Mouse (Mus musculus) liver, embryonic 12.5 days (tissue): ENCODE measurements around the gene 2310061N02Rik. TPM values are rescaled to one million over a fixed set of nuclear protein-coding genes. Genes with fewer than 3 reads are reported as not detected.
"Not testable (repeated sequence)": the region's sequence is repeated elsewhere in the genome, so short reads cannot be mapped to it uniquely, and the experiment has no call there.

Experiments
- ATAC-seq: fragments of 200-750 bp; cut with Nextera tagmentation; 2 replicates; pipeline ENCODE4 v1.8.0; 2017; ENCODE audit warnings: moderate number of reproducible peaks, mild to moderate bottlenecking, moderate library complexity
- H3K27ac ChIP-seq: fragments of 300-500 bp; sonication (generic); 2 replicates; pipeline ENCODE4 v1.5.1; 2016; ENCODE audit warnings: mild to moderate bottlenecking
- H3K27me3 ChIP-seq: fragments of 300-500 bp; sonication (generic); replicated peaks from 2 replicates; pipeline ENCODE4 v1.6.1; 2016; ENCODE audit warnings: mild to moderate bottlenecking, moderate library complexity
- H3K36me3 ChIP-seq: fragments of 300-500 bp; sonication (generic); 2 replicates; pipeline ENCODE4 v1.6.1; 2016; ENCODE audit warnings: mild to moderate bottlenecking, moderate library complexity
- H3K4me1 ChIP-seq: fragments of 300-500 bp; sonication (generic); 2 replicates; pipeline ENCODE4 v1.6.1; 2016
- H3K4me2 ChIP-seq: fragments of 300-500 bp; sonication (generic); 2 replicates; pipeline ENCODE4 v1.6.1; 2016; ENCODE audit warnings: mild to moderate bottlenecking, moderate library complexity
- H3K4me3 ChIP-seq: fragments of 300-500 bp; sonication (generic); 2 replicates; pipeline ENCODE4 v1.5.1; 2016; ENCODE audit warnings: mild to moderate bottlenecking, moderate library complexity
- H3K9ac ChIP-seq: fragments of 300-500 bp; sonication (generic); 2 replicates; pipeline ENCODE4 v1.6.1; 2016; ENCODE audit warnings: mild to moderate bottlenecking, moderate library complexity
- H3K9me3 ChIP-seq: fragments of 300-500 bp; sonication (generic); replicated peaks from 2 replicates; pipeline ENCODE4 v1.6.1; 2016; ENCODE audit warnings: mild to moderate bottlenecking, moderate library complexity
- WGBS: fragments of 180-500 bp; shearing (Covaris S2); methylation state at CpG from one replicate; pipeline ENCODE4 v1.1.7; 2016; ENCODE audit not compliant: insufficient replicate concordance; 5-methylcytosine and 5-hydroxymethylcytosine counted together
- polyA plus RNA-seq: library from polyadenylated mRNA; unstranded; fragments of >200 nt; fragmentation: Nextera tagmentation; extraction: Ambion mirVana; gene quantifications from 2 replicates; pipeline ENCODE4 v1.2.1, GENCODE M21; 2016

2310061N02Rik gene
- polyA plus RNA-seq, result not detected in 2 replicates

- no peak within 1 kb of the TSS for H3K9ac ChIP-seq
- H3K4me1 ChIP-seq, result no peaks in the 10 kb centered on the region
- no peak within 1 kb of the TSS for H3K4me3 ChIP-seq
- no peak within 1 kb of the TSS for H3K4me2 ChIP-seq
- no peaks in the 10 kb centered on the region for H3K36me3 ChIP-seq
- H3K27me3 ChIP-seq, result no peaks in the 10 kb centered on the region
- WGBS, result 67% methylated on average over 10 of the region's 10 CpGs
- H3K27ac ChIP-seq, result no peak within 1 kb of the TSS
- no peak for ATAC-seq
- H3K9me3 ChIP-seq, result no peaks in the 10 kb centered on the region
Measured at GRCm38 (mm10) chr16:88707496-88708012, at the start of gene 2310061N02Rik. 2310061N02Rik (minus strand) TSS chr16:88707962.

DNA sequence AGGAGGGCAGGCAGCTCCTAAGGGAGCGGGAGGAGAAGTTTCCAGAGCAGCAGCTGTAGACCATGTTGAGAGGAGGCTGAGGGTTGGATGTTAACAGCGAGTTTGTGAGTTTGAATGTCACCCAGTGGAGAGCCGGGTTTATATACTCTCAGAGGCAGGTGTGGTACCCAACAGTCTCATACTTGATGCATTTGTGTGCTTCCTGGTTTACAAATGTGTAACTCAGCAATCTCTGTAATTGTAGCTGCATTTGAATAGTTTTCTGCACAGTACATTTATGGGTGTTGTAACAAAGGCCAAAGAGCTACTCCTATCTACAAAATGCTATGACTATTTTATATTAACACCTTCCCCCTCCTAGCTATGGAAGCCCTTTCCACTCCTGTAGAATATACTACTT lies 43.8 kb upstream of the 2310061N02Rik start, which contains the start of gene Krtap13:
Gene Krtap13, minus strand, starts transcription at position 101 of the 400 bp plus-strand sequence.
- H3K4me2 ChIP-seq, ATAC-seq, H3K4me1 ChIP-seq, H3K27ac ChIP-seq, H3K27me3 ChIP-seq, H3K4me3 ChIP-seq, H3K9me3 ChIP-seq, H3K9ac ChIP-seq, H3K36me3 ChIP-seq: not testable (repeated sequence)
- 54% methylated on average over 3 of the region's 3 CpGs for WGBS

- no peak overlapping the region for H3K27ac ChIP-seq
- H3K9ac ChIP-seq, result no peak overlapping the region
- H3K9me3 ChIP-seq, result no peaks in the 10 kb centered on the region
- ATAC-seq, result no peak
- H3K4me1 ChIP-seq, result no peaks in the 10 kb centered on the region
- H3K4me3 ChIP-seq, result no peak overlapping the region
- no peaks in the 10 kb centered on the region for H3K36me3 ChIP-seq
- WGBS, result 65% methylated on average over 4 of the region's 4 CpGs
- no peak overlapping the region for H3K4me2 ChIP-seq
- no peaks in the 10 kb centered on the region for H3K27me3 ChIP-seq
Measured at GRCm38 (mm10) chr16:88747943-88748342, 40.2 kb upstream of the 2310061N02Rik start.

GRCm38 (mm10) chr16:88744750-88745340 lies 37.1 kb upstream of the 2310061N02Rik start:
- WGBS, result 57% methylated on average over 4 of the region's 4 CpGs
- Histone ChIP-seq H3K36me3 (no peaks in the 10 kb centered on the region), H3K27me3 (no peaks in the 10 kb centered on the region), H3K4me3 (no peak overlapping the region), H3K4me1 (no peaks in the 10 kb centered on the region), H3K27ac (no peak overlapping the region), H3K4me2 (no peak overlapping the region), H3K9me3 (no peaks in the 10 kb centered on the region), H3K9ac (no peak overlapping the region)
- no peak for ATAC-seq

DNA sequence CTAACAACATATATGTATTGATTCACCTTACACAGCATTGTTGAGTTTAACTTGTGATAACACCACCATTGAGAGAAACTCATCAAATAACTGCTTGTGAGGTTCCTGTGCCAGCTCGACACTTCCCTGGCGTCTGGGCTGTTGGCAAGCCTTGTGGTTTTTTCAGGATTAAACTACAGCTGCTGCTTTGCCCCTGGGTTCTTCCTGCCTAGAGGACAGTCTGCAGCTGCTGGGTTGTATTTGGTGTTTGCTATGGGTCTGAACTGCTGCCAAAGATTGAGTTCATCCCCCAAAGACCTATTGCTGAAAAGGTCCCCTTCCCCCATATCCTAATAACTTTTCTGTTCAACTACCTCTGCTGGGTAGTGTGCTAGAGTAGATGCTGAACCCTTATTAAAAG lies 27.6 kb upstream of the 2310061N02Rik start:
- Histone ChIP-seq H3K9me3 (no peaks in the 10 kb centered on the region), H3K36me3 (no peaks in the 10 kb centered on the region), H3K4me1 (no peaks in the 10 kb centered on the region), H3K27ac (no peak overlapping the region), H3K4me2 (no peak overlapping the region), H3K4me3 (no peak overlapping the region), H3K9ac (no peak overlapping the region), H3K27me3 (no peaks in the 10 kb centered on the region)
- WGBS, result 64% methylated on average over 2 of the region's 2 CpGs
- ATAC-seq, result no peak

GRCm38 (mm10) chr16:88728812-88729275 lies 21.1 kb upstream of the 2310061N02Rik start, which contains the start of gene Krtap13-1:
Krtap13-1 (plus strand) TSS chr16:88728862.
- no peak within 1 kb of the TSS for H3K4me2 ChIP-seq
- 63% methylated on average over 4 of the region's 4 CpGs for WGBS

DNA sequence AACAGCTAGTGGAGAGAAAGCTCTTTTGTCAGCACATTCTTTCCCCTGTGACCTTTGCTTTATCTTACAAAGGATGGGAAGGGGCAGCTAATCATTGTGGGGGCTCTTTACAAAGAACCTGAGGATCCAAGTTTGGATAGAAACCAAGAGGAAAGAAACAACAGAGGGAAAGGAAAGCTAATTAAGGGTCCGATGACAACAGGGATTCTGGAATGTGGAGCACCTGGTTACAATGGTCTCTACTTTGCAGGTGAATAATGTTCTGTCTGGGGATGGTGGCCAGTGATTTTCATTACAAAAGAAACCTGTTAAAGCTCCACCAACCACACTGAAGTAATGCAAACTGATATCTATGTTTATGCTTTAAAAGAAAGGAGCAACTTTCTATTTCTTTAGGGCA lies 12.3 kb upstream of the 2310061N02Rik start:
- Histone ChIP-seq H3K9ac (no peak overlapping the region), H3K9me3 (no peaks in the 10 kb centered on the region), H3K36me3 (no peaks in the 10 kb centered on the region), H3K4me1 (no peaks in the 10 kb centered on the region), H3K4me2 (no peak overlapping the region), H3K27me3 (no peaks in the 10 kb centered on the region), H3K27ac (no peak overlapping the region), H3K4me3 (no peak overlapping the region)
- no peak for ATAC-seq
- 36% methylated on average over 1 of the region's 1 CpGs for WGBS

More at GRCm38 (mm10) chr16:88728812-88729275, 21.1 kb upstream of the 2310061N02Rik start, which contains the start of gene Krtap13-1:
- H3K9ac ChIP-seq, result no peak within 1 kb of the TSS
- ATAC-seq, result no peak
- no peak within 1 kb of the TSS for H3K27ac ChIP-seq
- H3K27me3 ChIP-seq, result no peaks in the 10 kb centered on the region
- no peaks in the 10 kb centered on the region for H3K36me3 ChIP-seq
- no peaks in the 10 kb centered on the region for H3K9me3 ChIP-seq
- no peaks in the 10 kb centered on the region for H3K4me1 ChIP-seq
- H3K4me3 ChIP-seq, result no peak within 1 kb of the TSS

- ATAC-seq, result no peak
- H3K9me3 ChIP-seq, result no peaks in the 10 kb centered on the region
- H3K36me3 ChIP-seq, result no peaks in the 10 kb centered on the region
- no peaks in the 10 kb centered on the region for H3K4me1 ChIP-seq
- no peak overlapping the region for H3K9ac ChIP-seq
- no peak overlapping the region for H3K4me3 ChIP-seq
- no peak overlapping the region for H3K27ac ChIP-seq
- H3K4me2 ChIP-seq, result no peak overlapping the region
- no peaks in the 10 kb centered on the region for H3K27me3 ChIP-seq
Measured at GRCm38 (mm10) chr16:88716549-88716948, 8.8 kb upstream of the 2310061N02Rik start.

- H3K27me3 ChIP-seq, result no peaks in the 10 kb centered on the region
- 67% methylated on average over 6 of the region's 6 CpGs for whole genome bisulfite sequencing
- H3K4me3 ChIP-seq, result no peak overlapping the region
- no peaks in the 10 kb centered on the region for H3K4me1 ChIP-seq
- no peak overlapping the region for H3K9ac ChIP-seq
- no peaks in the 10 kb centered on the region for H3K36me3 ChIP-seq
- no peak overlapping the region for H3K27ac ChIP-seq
- H3K9me3 ChIP-seq, result no peaks in the 10 kb centered on the region
- no peak overlapping the region for H3K4me2 ChIP-seq
- no peak for ATAC-seq
Measured at GRCm38 (mm10) chr16:88711245-88711644, 3.5 kb upstream of the 2310061N02Rik start.

DNA sequence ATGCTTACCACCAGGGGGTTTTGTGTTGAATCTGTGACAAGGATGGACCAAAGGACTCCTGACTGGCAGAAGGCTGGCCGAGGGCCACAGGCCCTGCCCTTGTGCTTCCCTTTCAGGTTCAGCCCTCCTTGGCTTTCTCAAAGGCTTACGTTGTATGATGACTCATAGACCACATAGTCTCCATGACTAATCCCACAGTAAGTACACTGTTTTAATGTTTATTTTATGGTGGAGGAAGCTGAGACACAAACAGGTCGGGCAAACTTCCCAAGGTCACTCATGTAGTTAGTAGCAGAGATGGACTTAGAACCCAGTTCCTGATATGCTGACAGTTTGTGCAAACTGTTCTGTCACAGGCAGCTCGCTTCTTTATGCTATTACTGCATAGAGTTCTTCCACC lies 3.0 kb upstream of the 2310061N02Rik start:
- Histone ChIP-seq H3K27me3 (no peaks in the 10 kb centered on the region), H3K4me3 (no peak overlapping the region), H3K4me1 (no peaks in the 10 kb centered on the region), H3K36me3 (no peaks in the 10 kb centered on the region), H3K27ac (no peak overlapping the region), H3K4me2 (no peak overlapping the region), H3K9ac (no peak overlapping the region), H3K9me3 (no peaks in the 10 kb centered on the region)
- ATAC-seq, result no peak
- WGBS, result 54% methylated on average over 4 of the region's 4 CpGs

DNA sequence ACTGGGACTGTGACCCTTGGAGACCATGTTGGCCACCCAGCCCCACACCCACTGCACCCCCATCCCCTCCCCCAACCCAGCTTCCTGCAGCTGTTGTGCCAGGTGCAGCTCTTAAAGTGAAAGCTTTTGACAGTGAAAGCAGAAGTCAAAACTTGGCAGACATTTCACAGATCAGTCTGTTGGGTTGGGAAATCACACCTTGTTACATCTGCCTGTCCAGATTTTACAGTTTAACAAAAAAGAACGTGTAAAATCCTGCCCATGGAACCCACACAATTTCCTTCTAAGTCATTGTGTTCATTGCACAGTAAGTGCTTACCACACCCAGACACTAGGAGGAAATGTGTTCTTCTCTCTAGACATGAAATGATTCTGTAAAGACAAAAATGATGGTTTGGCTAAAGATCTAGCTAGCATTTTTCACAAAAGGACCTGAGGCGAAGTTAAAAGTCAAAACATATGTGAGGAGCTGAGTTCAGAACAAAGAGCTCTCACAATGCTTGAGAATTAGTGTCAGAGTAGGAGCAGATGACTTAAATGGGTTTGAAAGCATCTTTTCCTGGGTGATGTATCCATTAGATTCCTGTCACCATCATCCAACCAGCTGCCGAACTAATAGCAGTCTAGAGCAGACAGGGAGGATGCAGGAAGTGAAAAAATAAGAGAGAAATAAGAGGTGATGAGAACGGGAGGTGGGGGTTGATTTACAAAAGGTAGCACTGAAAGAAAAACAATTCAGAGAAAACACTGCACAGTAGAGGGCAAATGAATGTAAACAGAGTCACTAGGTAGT lies 6.5 kb downstream of the 2310061N02Rik start:
- H3K4me2 ChIP-seq, result no peak overlapping the region
- H3K9ac ChIP-seq, result no peak overlapping the region
- H3K9me3 ChIP-seq, result no peaks in the 10 kb centered on the region
- no peaks in the 10 kb centered on the region for H3K4me1 ChIP-seq
- WGBS, result 50% methylated on average over 4 of the region's 4 CpGs
- H3K27ac ChIP-seq, result no peak overlapping the region
- H3K4me3 ChIP-seq, result no peak overlapping the region
- H3K27me3 ChIP-seq, result no peaks in the 10 kb centered on the region
- no peak for ATAC-seq
- H3K36me3 ChIP-seq, result no peaks in the 10 kb centered on the region

GRCm38 (mm10) chr16:88696256-88696655 lies 11.5 kb downstream of the 2310061N02Rik start:
- no peak overlapping the region for H3K27ac ChIP-seq
- H3K36me3 ChIP-seq, result no peaks in the 10 kb centered on the region
- no peaks in the 10 kb centered on the region for H3K9me3 ChIP-seq
- H3K27me3 ChIP-seq, result no peaks in the 10 kb centered on the region
- H3K4me3 ChIP-seq, result no peak overlapping the region
- WGBS, result 58% methylated on average over 4 of the region's 4 CpGs
- no peaks in the 10 kb centered on the region for H3K4me1 ChIP-seq
- ATAC-seq, result no peak
- H3K9ac ChIP-seq, result no peak overlapping the region
- H3K4me2 ChIP-seq, result no peak overlapping the region
